Mouse (Mus musculus) liver (tissue): Measurements from ENCODE around the gene Cldn18.
A peak's percentile ranks its signal among the peaks of the same experiment; 100 is the strongest.

ENCODE experiments used
- DNase-seq: peaks from one replicate; pipeline ENCODE4 v3.0.0-alpha.2; 2020; ENCODE audit warnings: mixed read lengths

Cldn18 gene

DNA sequence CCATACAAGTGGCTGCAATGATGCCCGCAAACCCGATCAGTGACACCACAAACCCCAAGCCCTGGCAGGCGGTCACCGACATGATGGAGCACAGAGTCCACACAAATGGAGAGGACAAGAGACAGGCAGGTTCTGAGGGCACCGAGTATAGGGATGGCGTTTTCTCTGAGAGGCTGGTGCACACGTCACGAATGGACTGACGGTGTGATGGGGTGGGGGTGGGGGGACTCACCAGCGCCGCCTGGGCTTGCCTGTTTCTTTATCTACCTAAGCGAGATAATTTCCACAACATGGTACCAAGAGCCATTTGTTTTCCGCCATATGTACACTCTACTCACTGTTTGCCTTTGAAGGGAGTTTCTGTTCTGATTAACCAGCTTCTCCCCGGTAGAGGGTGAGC is at the start of gene Cldn18:
Gene Cldn18, minus strand, starts transcription at position 134 of the 400 bp plus-strand sequence.
- no peak for DNase-seq

- DNase-seq = no peak
Observed at GRCm38 (mm10) chr9:99763530-99763929, 46.5 kb upstream of the Cldn18 start.

GRCm38 (mm10) chr9:99750272-99750671 is 33.2 kb upstream of the Cldn18 start:
- DNase-seq = no peak

- DNase-seq = no peak
Observed at GRCm38 (mm10) chr9:99748279-99748678, 31.2 kb upstream of the Cldn18 start.

DNA sequence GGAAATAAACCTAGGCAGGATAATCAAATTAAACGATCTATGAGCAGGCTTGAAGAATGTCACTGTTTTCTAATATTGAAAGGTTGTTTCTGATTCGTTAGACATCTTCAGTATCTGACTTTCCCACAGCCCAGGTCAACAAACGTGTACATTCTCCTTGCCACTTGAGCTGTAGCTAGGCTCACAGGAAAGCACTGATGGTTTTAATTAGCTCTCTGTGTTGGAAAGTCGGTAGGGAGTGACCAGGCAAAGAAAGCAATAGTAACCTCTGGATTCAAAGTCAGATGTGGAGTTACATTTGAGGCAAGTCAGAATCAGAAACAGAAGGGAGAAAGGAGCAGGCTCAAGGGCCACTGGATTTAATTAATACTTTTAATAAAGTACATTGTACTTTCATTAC is 30.7 kb upstream of the Cldn18 start:
- DNase-seq = no peak

- DNase-seq = no peak
Observed at GRCm38 (mm10) chr9:99744548-99744947, 27.5 kb upstream of the Cldn18 start.

DNA sequence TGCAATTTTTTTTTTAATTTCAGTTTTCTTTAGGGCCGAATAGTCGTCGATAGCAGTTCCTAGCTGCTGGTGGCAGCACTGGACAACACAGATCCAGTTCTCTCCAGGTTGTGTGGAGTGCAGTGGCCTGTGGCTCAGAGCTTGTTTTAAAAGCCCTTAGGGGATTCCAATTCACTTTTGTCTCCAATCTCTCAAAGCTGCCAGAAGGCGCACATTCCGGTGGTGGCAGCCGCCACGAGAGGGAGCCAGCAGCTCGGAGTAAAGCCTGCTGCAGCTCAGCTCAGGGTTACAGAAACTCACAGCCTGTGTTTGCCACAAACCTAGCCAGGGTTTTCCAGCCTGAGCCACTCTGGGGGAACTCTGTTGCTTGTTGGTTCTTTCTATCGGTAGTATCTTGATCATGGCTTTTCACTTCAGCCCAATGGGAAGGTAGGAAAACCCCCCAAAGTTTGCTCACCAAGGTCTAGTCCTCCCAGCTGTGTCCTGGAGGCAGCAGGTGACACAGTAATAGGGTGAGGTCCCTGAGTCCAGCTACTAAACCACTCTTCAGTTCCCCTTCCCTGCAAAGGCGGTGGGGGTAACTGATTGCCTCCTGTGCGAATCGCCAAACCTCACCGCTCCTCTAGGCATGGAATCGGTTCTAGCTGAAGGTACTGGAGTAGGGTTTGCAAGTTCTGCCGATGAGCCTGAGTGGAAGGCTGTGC is 13.0 kb upstream of the Cldn18 start:
- DNase-seq = peak; percentile 52

GRCm38 (mm10) chr9:99727819-99728218 is 10.8 kb upstream of the Cldn18 start:
- no peak for DNase-seq

DNA sequence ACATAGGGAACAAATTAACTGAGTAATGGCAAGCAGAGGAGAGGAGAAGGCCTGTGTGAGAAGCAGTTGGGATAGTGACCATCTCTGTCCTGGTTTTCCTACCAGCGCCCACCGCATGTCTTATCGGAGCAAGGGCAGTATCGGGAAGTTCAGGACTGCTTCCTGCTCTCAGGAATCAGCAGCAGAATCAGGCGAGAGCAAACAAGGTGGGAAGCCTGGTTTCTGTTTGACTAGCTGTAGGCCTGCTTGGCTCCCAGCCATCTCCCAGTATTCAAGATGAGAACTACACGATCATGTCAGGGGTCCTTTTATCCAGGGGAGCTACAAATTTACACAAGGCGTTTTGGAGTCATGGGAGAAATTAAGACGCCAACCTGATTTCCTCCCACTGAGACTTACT is 8.2 kb upstream of the Cldn18 start:
- DNase-seq = no peak

DNA sequence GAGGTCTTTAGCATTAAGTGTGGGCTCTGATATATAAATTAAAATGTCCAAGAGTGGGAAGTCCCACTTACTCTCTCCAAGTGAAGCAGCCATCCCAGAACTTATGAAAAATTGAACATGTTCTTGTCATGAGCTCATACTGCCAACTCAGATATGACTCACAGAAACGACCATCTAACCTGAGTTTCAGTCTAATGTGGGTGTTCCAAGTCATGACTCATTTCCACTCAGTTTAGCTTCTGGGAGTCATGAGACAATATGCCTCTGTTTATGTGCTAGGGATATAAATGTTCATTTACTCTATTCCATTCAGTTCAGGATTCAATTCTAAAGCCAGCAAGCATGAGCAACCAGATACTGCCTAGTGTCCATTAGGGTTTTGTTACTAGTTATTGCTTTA is 2.9 kb upstream of the Cldn18 start:
- no peak for DNase-seq

DNA sequence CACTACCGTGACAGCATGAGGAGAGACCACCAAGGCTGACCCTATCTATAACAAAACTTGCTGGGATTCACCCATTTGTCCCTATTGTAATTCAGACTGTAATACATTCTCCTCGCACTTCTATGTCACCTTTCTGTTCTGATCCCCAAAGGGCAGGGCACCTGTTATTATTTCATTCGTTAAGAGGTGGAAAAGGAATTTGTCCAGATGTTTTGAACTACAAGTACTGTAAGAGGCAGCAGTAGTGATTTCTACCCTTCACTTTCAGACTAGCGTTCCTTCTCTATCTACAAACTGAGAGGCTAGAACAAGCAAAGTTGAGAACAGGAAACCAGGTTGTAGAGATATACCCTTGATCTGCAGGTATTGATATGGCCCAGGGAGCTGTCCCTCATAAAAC is 6.8 kb downstream of the Cldn18 start:
- DNase-seq = no peak

- no peak for DNase-seq
Observed at GRCm38 (mm10) chr9:99709588-99710248, 7.3 kb downstream of the Cldn18 start.

DNA sequence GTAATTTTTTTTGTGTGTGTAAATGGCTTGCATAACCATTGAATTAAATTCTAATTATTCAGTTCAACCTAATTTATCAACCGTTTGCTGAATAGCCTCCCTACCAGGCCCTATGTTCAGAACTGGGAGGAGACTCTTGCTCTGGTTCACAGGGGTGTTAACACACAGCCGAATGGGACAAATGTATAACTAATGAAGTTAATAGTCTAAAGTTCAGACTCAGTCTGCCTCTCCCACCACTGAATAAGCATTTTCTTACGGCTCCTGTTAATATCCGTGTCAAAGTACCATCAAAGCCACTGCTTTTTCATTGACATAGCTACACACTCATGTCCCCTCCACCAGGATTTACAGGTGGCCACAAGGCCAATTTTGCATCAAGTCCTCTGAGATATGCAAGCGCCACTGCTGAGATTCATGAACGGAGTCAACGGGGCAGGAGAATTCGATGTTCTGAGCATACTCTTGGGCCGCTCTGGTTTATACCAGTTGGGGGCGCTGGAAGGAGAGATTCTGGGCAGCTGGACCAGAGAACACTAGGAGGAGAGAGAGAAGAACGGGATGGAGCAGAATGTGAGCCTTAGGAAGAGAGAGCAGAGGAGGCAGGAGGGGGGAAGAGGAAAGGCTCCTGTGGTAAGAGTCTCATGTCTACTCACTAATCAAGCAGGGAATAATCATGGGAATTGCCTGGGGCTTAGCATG is 9.5 kb downstream of the Cldn18 start:
- DNase-seq = no peak

DNA sequence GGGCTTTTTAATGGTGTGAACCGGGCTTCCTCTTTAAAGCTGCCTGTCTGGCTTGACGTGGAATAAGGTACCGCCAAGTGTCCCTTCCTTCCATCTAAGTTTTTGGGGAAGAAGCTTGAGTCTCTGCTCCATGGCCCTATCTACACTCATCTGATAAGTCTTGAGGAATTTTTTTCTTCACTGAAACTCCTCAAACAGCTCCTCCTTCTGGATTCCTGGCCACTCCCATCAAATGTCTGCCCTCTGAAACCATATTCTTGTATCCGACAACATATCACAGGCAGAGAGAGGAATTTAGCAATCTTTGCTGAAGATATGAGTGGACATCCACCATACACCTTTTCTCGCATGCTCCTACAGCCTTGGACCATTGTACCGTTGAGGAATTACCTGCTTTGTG is 10.8 kb downstream of the Cldn18 start:
- no peak for DNase-seq

- no peak for DNase-seq
Observed at GRCm38 (mm10) chr9:99703711-99704110, 13.4 kb downstream of the Cldn18 start.

- no peak for DNase-seq
Observed at GRCm38 (mm10) chr9:99702215-99702614, 14.9 kb downstream of the Cldn18 start.

DNA sequence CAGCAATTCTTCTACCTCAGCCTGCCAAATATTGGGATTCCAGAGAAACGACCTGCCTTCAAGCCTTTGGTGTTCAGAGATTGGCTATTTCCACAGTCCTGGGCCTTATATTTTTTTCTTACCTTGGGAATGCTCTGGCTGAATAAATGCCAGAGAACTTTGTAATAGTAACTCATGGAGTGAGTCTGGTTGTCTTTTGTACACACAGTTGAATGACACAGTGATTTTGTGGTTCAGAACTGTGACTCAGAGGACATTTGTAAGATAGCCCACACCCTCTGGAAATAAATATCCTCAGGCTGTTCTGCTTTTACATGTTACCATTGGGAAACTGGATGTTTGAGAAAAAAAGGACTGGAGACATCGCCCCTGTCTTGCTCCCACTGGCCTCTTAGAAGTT is 15.9 kb downstream of the Cldn18 start:
- DNase-seq = no peak

- DNase-seq = no peak
Observed at GRCm38 (mm10) chr9:99699752-99700389, 17.2 kb downstream of the Cldn18 start.

DNA sequence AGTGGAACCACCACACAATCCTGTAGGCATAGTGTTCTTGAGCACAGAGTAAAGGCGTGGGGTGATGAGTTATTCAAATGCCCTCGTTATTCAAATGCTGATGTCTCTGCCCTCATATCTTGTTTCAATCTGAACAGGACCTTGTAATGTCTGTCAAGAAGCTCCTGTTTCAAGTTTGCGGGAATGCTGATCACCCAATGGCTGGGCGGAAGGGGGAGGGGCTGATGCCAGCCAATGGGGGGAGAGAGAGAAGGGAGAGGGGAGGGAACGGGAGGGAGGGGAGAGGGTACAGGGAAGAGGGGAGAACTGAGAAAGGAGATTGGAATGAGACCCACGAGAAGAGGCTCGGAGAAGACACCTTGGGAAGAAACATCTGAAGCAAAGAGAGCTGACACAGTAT is 22.1 kb downstream of the Cldn18 start:
- no peak for DNase-seq

DNA sequence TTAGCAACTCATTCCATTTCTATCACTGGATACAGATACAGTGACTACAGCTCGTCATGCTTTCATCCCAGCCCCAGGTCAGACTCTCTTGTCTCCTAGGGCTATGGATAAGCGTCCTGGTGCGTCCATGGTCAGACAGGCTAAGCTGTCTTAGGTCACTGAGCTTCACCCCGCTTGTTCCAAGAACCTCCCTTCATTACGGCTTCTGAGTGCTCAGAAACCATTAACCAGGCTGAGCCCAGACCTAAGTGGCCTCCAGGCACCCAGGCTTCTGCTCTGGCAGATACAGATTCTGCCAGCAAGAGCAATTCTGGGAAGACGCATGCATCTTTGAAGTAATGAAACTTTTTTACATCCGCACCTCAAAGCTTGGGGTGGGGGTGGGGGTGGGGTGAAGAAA is 26.7 kb downstream of the Cldn18 start:
- no peak for DNase-seq

DNA sequence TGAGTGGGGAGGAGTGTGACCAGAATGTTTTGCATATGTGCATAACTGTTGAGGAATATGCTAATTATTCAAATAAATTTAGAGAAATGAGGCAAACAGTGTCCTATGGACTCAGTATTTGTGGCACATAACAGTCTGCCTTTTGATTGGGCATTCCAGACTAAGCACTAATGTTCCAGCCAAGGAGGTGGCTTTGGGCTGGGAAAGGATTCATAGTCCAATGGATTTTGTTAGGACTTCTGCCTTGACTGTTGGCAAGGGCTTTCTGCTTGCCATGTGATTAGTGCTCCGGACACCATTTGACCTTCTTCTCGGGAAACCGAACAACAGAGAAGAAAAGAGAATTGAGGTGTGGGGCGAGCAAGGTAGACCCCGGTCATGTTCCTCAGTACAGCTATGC is 27.3 kb downstream of the Cldn18 start:
- DNase-seq = no peak

- DNase-seq = no peak
Observed at GRCm38 (mm10) chr9:99685536-99686231, 31.4 kb downstream of the Cldn18 start.

DNA sequence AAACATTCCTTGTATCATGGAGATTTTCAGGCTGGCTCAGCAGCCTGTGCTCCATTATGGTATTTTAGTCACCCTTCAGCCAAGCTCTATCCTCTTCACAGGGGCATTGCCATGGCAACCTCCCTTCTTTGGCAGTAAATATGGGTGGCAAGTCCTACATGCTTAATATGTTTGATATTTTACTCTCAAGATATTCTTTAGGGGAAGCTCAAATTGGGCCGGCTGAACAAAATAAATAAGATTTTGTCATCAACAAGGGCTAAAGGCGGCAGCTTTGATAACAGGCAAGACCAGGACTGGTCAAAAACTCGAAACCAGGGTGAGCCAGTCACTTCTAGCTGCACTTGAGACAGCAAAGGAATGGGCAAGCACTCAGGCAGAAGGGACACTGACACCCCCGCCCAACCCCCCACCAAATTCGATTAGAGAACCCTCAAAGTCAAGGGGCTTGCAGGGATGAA is 32.0 kb downstream of the Cldn18 start:
- no peak for DNase-seq
